Mouse (Mus musculus) MEL (cell line): ENCODE data around the gene Dock3. TPM values are rescaled to one million over a fixed set of nuclear protein-coding genes. Genes with fewer than 3 reads are reported as not detected.

Experiments used
- DNase-seq: peaks from one replicate; pipeline ENCODE4 v3.0.0; 2011; ENCODE audit warnings: low read depth, low spot score
- H3K27ac ChIP-seq: 2 replicates; pipeline ENCODE4 v1.5.1; 2012; ENCODE audit warnings: low read depth, mild to moderate bottlenecking, control low read depth, low read length, moderate library complexity; ENCODE audit not compliant: control insufficient read depth
- H3K27me3 ChIP-seq, 2 experiments: fragments of 150-350 bp in 1 of 2; sonication (generic) in 1 of 2; 2 replicates each; pipeline ENCODE4 v1.6.1; 2012; ENCODE audit warnings: low read length in 2 of 2, mild to moderate bottlenecking in 2 of 2, improper control_type of control experiment in 1 of 2, moderate library complexity in 1 of 2; ENCODE audit not compliant: insufficient read depth in 2 of 2, control insufficient read depth in 1 of 2
- H3K36me3 ChIP-seq, 2 experiments: 2 replicates each; pipeline ENCODE4 v1.6.1; 2012 to 2014; ENCODE audit warnings: low read length in 2 of 2, improper control_type of control experiment in 1 of 2, inconsistent platforms in 1 of 2, mild to moderate bottlenecking in 1 of 2; ENCODE audit not compliant: insufficient read depth in 2 of 2, control insufficient read depth in 1 of 2
- H3K4me1 ChIP-seq, 2 experiments: fragments of 150-350 bp in 1 of 2; sonication (generic) in 1 of 2; 2 replicates each; pipeline ENCODE4 v1.6.1; 2012; ENCODE audit warnings: low read length in 2 of 2, improper control_type of control experiment in 1 of 2, mild to moderate bottlenecking in 1 of 2; ENCODE audit not compliant: insufficient read depth in 2 of 2, control insufficient read depth in 1 of 2
- H3K4me3 ChIP-seq, 2 experiments: fragments of 150-350 bp in 1 of 2; sonication (generic) in 1 of 2; 2 replicates each; pipeline ENCODE4 v1.5.1; 2012; ENCODE audit warnings: low read depth in 2 of 2, low read length in 2 of 2, mild to moderate bottlenecking in 2 of 2, moderate library complexity in 2 of 2, control low read depth in 1 of 2, improper control_type of control experiment in 1 of 2; ENCODE audit not compliant: control insufficient read depth in 1 of 2, insufficient read depth in 1 of 2
- H3K79me2 ChIP-seq: 2 replicates; pipeline ENCODE4 v1.6.1; 2012; ENCODE audit warnings: mild to moderate bottlenecking, low read length, moderate library complexity; ENCODE audit not compliant: control insufficient read depth, poor library complexity, insufficient read depth
- H3K9ac ChIP-seq: 2 replicates; pipeline ENCODE4 v1.6.1; 2012; ENCODE audit warnings: low read depth, mild to moderate bottlenecking, control low read depth, low read length, moderate library complexity; ENCODE audit not compliant: control insufficient read depth, poor library complexity, severe bottlenecking
- H3K9me3 ChIP-seq: fragments of 150-350 bp; sonication (generic); replicated peaks from 2 replicates; pipeline ENCODE4 v1.6.1; 2012; ENCODE audit warnings: mild to moderate bottlenecking, low read length, improper control_type of control experiment, moderate library complexity; ENCODE audit not compliant: insufficient read depth
- CHD1 ChIP-seq: IDR thresholded peaks from 2 replicates; pipeline ENCODE4 v1.6.1; 2012; ENCODE audit warnings: low read depth, mild to moderate bottlenecking, inconsistent platforms, low read length, improper control_type of control experiment
- CHD2 ChIP-seq: IDR thresholded peaks from 2 replicates; pipeline ENCODE4 v1.6.1; 2011; ENCODE audit warnings: low read length, improper control_type of control experiment
- ELF1 ChIP-seq: IDR thresholded peaks from 2 replicates; pipeline ENCODE4 v1.6.1; 2014; ENCODE audit warnings: low read depth, mild to moderate bottlenecking, inconsistent platforms, low read length, improper control_type of control experiment, moderate library complexity
- EP300 ChIP-seq, 2 experiments: IDR thresholded peaks; 2 replicates each; pipeline ENCODE4 v1.6.1; 2011; ENCODE audit warnings: improper control_type of control experiment in 2 of 2, low read length in 2 of 2, low read depth in 1 of 2, mild to moderate bottlenecking in 1 of 2
- ETS1 ChIP-seq: IDR thresholded peaks from 2 replicates; pipeline ENCODE4 v1.6.1; 2012; ENCODE audit warnings: low read depth, mild to moderate bottlenecking, inconsistent platforms, low read length, improper control_type of control experiment, moderate library complexity
- GABPA ChIP-seq: IDR thresholded peaks from 2 replicates; pipeline ENCODE4 v1.6.1; 2012; ENCODE audit warnings: low read depth, mild to moderate bottlenecking, inconsistent platforms, low read length, improper control_type of control experiment, moderate library complexity
- GATA1 ChIP-seq: IDR thresholded peaks from 2 replicates; pipeline ENCODE4 v1.6.1; 2011; ENCODE audit warnings: low read depth, low read length, improper control_type of control experiment
- KAT2A ChIP-seq: conservative IDR thresholded peaks from 2 replicates; pipeline ENCODE4 v1.6.1; 2012; ENCODE audit warnings: low read depth, low read length, improper control_type of control experiment, inconsistent platforms
- MAFK ChIP-seq: IDR thresholded peaks from 2 replicates; pipeline ENCODE4 v1.6.1; 2011; ENCODE audit warnings: low read depth, mild to moderate bottlenecking, low read length, improper control_type of control experiment, borderline replicate concordance
- MAZ ChIP-seq: IDR thresholded peaks from 2 replicates; pipeline ENCODE4 v1.6.1; 2012; ENCODE audit warnings: low read depth, mild to moderate bottlenecking, inconsistent platforms, low read length, improper control_type of control experiment
- NELFE ChIP-seq: IDR thresholded peaks from 2 replicates; pipeline ENCODE4 v1.6.1; 2011; ENCODE audit warnings: low read depth, low read length, improper control_type of control experiment
- POLR2A ChIP-seq, 2 experiments: IDR thresholded peaks; 2 replicates each; pipeline ENCODE4 v1.6.1; 2011 to 2012; ENCODE audit warnings: low read length in 2 of 2, mild to moderate bottlenecking in 2 of 2, control low read depth in 1 of 2, improper control_type of control experiment in 1 of 2, low read depth in 1 of 2, moderate library complexity in 1 of 2; ENCODE audit not compliant: control insufficient read depth in 1 of 2, insufficient read depth in 1 of 2, poor library complexity in 1 of 2
- RCOR1 ChIP-seq: IDR thresholded peaks from 2 replicates; pipeline ENCODE4 v1.6.1; 2012; ENCODE audit warnings: low read depth, mild to moderate bottlenecking, inconsistent platforms, low read length, improper control_type of control experiment
- SIN3A ChIP-seq: IDR thresholded peaks from 2 replicates; pipeline ENCODE4 v1.6.1; 2012; ENCODE audit warnings: low read length, improper control_type of control experiment, inconsistent platforms
- TAL1 ChIP-seq: IDR thresholded peaks from 2 replicates; pipeline ENCODE4 v1.6.1; 2012; ENCODE audit warnings: mild to moderate bottlenecking, inconsistent platforms, low read length, moderate library complexity, mixed read lengths
- TBP ChIP-seq: IDR thresholded peaks from 2 replicates; pipeline ENCODE4 v1.8.0; 2011; ENCODE audit warnings: low read depth, low read length, improper control_type of control experiment
- USF2 ChIP-seq, 2 experiments: IDR thresholded peaks; 2 replicates each; pipeline ENCODE4 v1.6.1; 2011 to 2012; ENCODE audit warnings: improper control_type of control experiment in 2 of 2, low read length in 2 of 2, borderline replicate concordance in 1 of 2, inconsistent platforms in 1 of 2, low read depth in 1 of 2, mild to moderate bottlenecking in 1 of 2; ENCODE audit not compliant: insufficient read depth in 1 of 2
- ZC3H11A ChIP-seq: IDR thresholded peaks from 2 replicates; pipeline ENCODE4 v1.6.1; 2012; ENCODE audit warnings: low read depth, mild to moderate bottlenecking, inconsistent platforms, low read length, improper control_type of control experiment
- ZKSCAN1 ChIP-seq: IDR thresholded peaks from 2 replicates; pipeline ENCODE4 v1.6.1; 2012; ENCODE audit warnings: low read depth, mild to moderate bottlenecking, inconsistent platforms, low read length, improper control_type of control experiment, moderate library complexity
- ZNF384 ChIP-seq: IDR thresholded peaks from 2 replicates; pipeline ENCODE4 v1.6.1; 2012; ENCODE audit warnings: low read depth, mild to moderate bottlenecking, inconsistent platforms, low read length, improper control_type of control experiment
- polyA plus RNA-seq, 2 experiments: library from polyadenylated mRNA; stranded (reverse) in 1 of 2; unstranded in 1 of 2; fragments of >175 nt in 1 of 2; fragments of >200 nt in 1 of 2; gene quantifications; 2 replicates each; pipeline versions ENCODE4 v1.2.1 to v1.2.4; 2012; ENCODE audit warnings: low replicate concordance in 2 of 2, low read depth in 1 of 2; ENCODE audit not compliant: insufficient read length in 2 of 2, insufficient read depth in 1 of 2, missing spikeins in 1 of 2
- total RNA-seq: library from RNA; depleted of rRNA; stranded (reverse); fragments of 300-350 nt; gene quantifications from 2 replicates; pipeline ENCODE4 v1.2.3, GENCODE M21; 2012

Dock3 gene
- total and polyA plus RNA-seq, 3 experiments, result 0.03 to 0.08 TPM; not detected in 1

DNA sequence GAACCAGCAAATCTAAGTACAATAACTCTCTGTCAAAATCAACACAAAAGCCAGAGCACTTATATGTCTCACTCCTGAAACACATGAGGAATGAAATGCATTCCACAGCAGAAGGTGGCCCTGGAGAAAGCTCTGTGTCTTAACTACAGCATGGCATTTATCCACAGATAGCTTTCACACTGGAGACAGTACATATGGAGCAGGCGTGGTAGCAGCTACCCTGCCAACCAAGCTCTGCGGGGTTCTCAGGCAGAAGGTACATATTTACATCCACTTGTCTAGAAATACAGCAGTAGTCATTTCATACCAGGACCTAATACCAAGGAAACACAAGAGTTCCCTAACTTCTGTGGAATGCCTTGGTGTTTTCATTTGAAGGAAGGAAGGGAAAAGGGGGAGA, 144.2 kb downstream of the Dock3 start:
- no peaks in the 10 kb centered on the region for H3K36me3 ChIP-seq
- DNase-seq, result no peak
- TF ChIP-seq GATA1, result no peak
- TF ChIP-seq RCOR1, result no peak
- TF ChIP-seq GABPA, result no peak
- no peak for TF ChIP-seq POLR2A (IDR thresholded peaks at IDR 0.05; ENCODE audit: control insufficient read depth in 1 of 2, insufficient read depth in 1 of 2, low read depth in 1 of 2, low read length in 2 of 2, poor library complexity in 1 of 2)
- TF ChIP-seq ETS1, result no peak
- TF ChIP-seq CHD1, result no peak
- TF ChIP-seq MAZ, result no peak
- no peak for TF ChIP-seq CHD2
- no peak for TF ChIP-seq EP300 (IDR thresholded peaks at IDR 0.05; ENCODE audit: low read depth in 1 of 2, low read length in 2 of 2)
- TF ChIP-seq SIN3A, result no peak
- no peak for TF ChIP-seq KAT2A
- H3K79me2 ChIP-seq, result no peaks in the 10 kb centered on the region
- no peaks in the 10 kb centered on the region for H3K9me3 ChIP-seq
- H3K9ac ChIP-seq, result no peak overlapping the region
- H3K4me1 ChIP-seq, result no peaks in the 10 kb centered on the region
- H3K27me3 ChIP-seq, result peaks cover 1 to 16% of the 10 kb centered on the region in 2 experiments; a peak in 3 of 4 replicates
- H3K27ac ChIP-seq, result no peak overlapping the region
- no peak overlapping the region for H3K4me3 ChIP-seq

DNA sequence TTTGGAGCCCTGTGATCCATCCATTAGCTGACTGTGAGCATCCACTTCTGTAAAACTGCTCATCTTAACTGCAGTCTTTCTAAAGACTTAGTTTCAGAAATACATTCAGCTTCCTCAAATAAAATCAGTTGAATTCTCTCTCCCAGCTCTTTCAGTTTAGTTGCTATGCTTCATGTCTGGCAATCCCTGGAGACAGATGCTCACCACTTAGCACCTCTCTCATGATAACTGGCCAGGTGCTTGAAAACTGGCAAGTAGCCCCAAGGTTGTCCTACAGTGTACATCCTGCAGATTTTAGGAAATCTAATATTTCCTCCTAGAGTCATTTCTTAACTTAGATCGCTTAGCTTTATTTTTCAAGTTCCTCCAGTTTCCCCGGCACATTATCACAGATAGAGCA, 193.8 kb downstream of the Dock3 start:
- H3K9me3 ChIP-seq, result no peaks in the 10 kb centered on the region
- no peak overlapping the region for H3K4me3 ChIP-seq
- TF ChIP-seq ZNF384 (no peak), ELF1 (no peak), MAFK (no peak), ZKSCAN1 (no peak), NELFE (no peak), TBP (no peak), USF2 (IDR thresholded peaks at IDR 0.05; ENCODE audit: borderline replicate concordance in 1 of 2, insufficient read depth in 1 of 2, low read depth in 1 of 2, low read length in 2 of 2) (no peak), ZC3H11A (no peak), TAL1 (no peak)
- H3K4me1 ChIP-seq, result no peaks in the 10 kb centered on the region
- no peak for DNase-seq
- H3K36me3 ChIP-seq, result no peaks in the 10 kb centered on the region
- H3K27ac ChIP-seq, result no peak overlapping the region
- H3K79me2 ChIP-seq, result no peaks in the 10 kb centered on the region
- no peak overlapping the region for H3K9ac ChIP-seq
- H3K27me3 ChIP-seq, result peaks cover 0 to 24% of the 10 kb centered on the region in 2 experiments
